Mouse (Mus musculus) liver, embryonic 14.5 days (tissue): ENCODE results near the gene Ctnnbip1. TPM values are rescaled to one million over a fixed set of nuclear protein-coding genes. Genes with fewer than 3 reads are reported as not detected.
A peak's percentile ranks its signal among the peaks of the same experiment; 100 is the strongest.

Experiments
- ATAC-seq: fragments of 200-750 bp; cut with Nextera tagmentation; 2 replicates; pipeline ENCODE4 v1.8.0; 2017; ENCODE audit warnings: moderate number of reproducible peaks, mild to moderate bottlenecking, moderate library complexity; ENCODE audit not compliant: insufficient read depth
- DNase-seq, 3 experiments: peaks; one replicate each; pipeline ENCODE4 v3.0.0-alpha.2; 2012 to 2013; ENCODE audit warnings: low read depth in 3 of 3, low spot score in 3 of 3
- H3K27ac ChIP-seq: fragments of 300-500 bp; sonication (generic); 2 replicates; pipeline ENCODE4 v1.5.1; 2014; ENCODE audit warnings: moderate library complexity, mild to moderate bottlenecking, control low read depth, inconsistent platforms
- H3K27me3 ChIP-seq: fragments of 300-500 bp; sonication (generic); 2 replicates; pipeline ENCODE4 v1.6.1; 2014; ENCODE audit warnings: mild to moderate bottlenecking, low read length, moderate library complexity; ENCODE audit not compliant: control insufficient read depth, insufficient read depth
- H3K36me3 ChIP-seq: fragments of 300-500 bp; sonication (generic); replicated peaks from 2 replicates; pipeline ENCODE4 v1.6.1; 2014; ENCODE audit warnings: low read depth; ENCODE audit not compliant: control insufficient read depth, insufficient read depth
- H3K4me1 ChIP-seq, 2 experiments: fragments of 200-500 bp in 1 of 2; fragments of 300-500 bp in 1 of 2; sonication (generic) in 1 of 2; replicated peaks; 2 replicates each; pipeline ENCODE4 v1.6.1; 2012 to 2014; ENCODE audit warnings: antibody characterized with exemption in 1 of 2, inconsistent platforms in 1 of 2, low read length in 1 of 2; ENCODE audit not compliant: control insufficient read depth in 2 of 2, insufficient read depth in 2 of 2
- H3K4me2 ChIP-seq: fragments of 300-500 bp; sonication (generic); 2 replicates; pipeline ENCODE4 v1.6.1; 2014; ENCODE audit warnings: low read depth, mild to moderate bottlenecking, control low read depth, moderate library complexity
- H3K4me3 ChIP-seq, 2 experiments: fragments of 200-500 bp in 1 of 2; fragments of 300-500 bp in 1 of 2; sonication (generic) in 1 of 2; 2 replicates each; pipeline ENCODE4 v1.5.1; 2012 to 2014; ENCODE audit warnings: low read depth in 2 of 2, low read length in 2 of 2, mild to moderate bottlenecking in 2 of 2, control low read depth in 1 of 2, inconsistent platforms in 1 of 2, moderate library complexity in 1 of 2; ENCODE audit not compliant: insufficient read depth in 1 of 2
- H3K9ac ChIP-seq: fragments of 300-500 bp; sonication (generic); replicated peaks from 2 replicates; pipeline ENCODE4 v1.6.1; 2014; ENCODE audit warnings: mild to moderate bottlenecking, control low read depth, moderate library complexity
- H3K9me3 ChIP-seq: fragments of 300-500 bp; sonication (generic); 2 replicates; pipeline ENCODE4 v1.6.1; 2016; ENCODE audit warnings: low read length, mixed read lengths; ENCODE audit not compliant: control insufficient read depth
- CTCF ChIP-seq: IDR thresholded peaks from 2 replicates; pipeline ENCODE4 v1.5.1; 2016; ENCODE audit warnings: antibody characterized with exemption, low read depth, control low read depth
- EP300 ChIP-seq: IDR thresholded peaks from 2 replicates; pipeline ENCODE4 v1.6.1; 2016; ENCODE audit warnings: antibody characterized with exemption, low read depth
- WGBS: fragments of 180-500 bp; shearing (Covaris S2); extraction: QIAGEN DNeasy Blood & Tissue Kit; methylation state at CpG from one replicate; pipeline ENCODE4 v1.1.7; 2014; ENCODE audit not compliant: insufficient replicate concordance; 5-methylcytosine and 5-hydroxymethylcytosine counted together
- polyA plus RNA-seq, 2 experiments: library from polyadenylated mRNA; depleted of rRNA in 1 of 2; stranded (reverse) in 1 of 2; unstranded in 1 of 2; fragments of >200 nt; fragmentation: Nextera tagmentation in 1 of 2; extraction: Ambion mirVana in 1 of 2; gene quantifications; 2 replicates each; pipeline versions ENCODE4 v1.2.1 to v1.2.3; 2012 to 2014

The Ctnnbip1 gene
- polyA plus RNA-seq, 2 experiments, result 2.2 to 4.0 TPM

GRCm38 (mm10) chr4:149563941-149564361 is 45.9 kb downstream of the Ctnnbip1 start:
- TF ChIP-seq CTCF, result no peak
- no peak overlapping the region for H3K27ac ChIP-seq
- no peaks in the 10 kb centered on the region for H3K36me3 ChIP-seq
- WGBS, result 55% methylated on average over 10 of the region's 10 CpGs
- no peak overlapping the region for H3K9ac ChIP-seq
- H3K9me3 ChIP-seq, result no peaks in the 10 kb centered on the region
- no peak overlapping the region for H3K4me3 ChIP-seq
- H3K27me3 ChIP-seq, result no peaks in the 10 kb centered on the region
- ATAC-seq (no peak), DNase-seq (no peak)
- no peak overlapping the region for H3K4me2 ChIP-seq
- 0 out of 4 replicates have a peak, but pooled peaks cover 0 to 2% of the 10 kb centered on the region in 2 experiments for H3K4me1 ChIP-seq

DNA sequence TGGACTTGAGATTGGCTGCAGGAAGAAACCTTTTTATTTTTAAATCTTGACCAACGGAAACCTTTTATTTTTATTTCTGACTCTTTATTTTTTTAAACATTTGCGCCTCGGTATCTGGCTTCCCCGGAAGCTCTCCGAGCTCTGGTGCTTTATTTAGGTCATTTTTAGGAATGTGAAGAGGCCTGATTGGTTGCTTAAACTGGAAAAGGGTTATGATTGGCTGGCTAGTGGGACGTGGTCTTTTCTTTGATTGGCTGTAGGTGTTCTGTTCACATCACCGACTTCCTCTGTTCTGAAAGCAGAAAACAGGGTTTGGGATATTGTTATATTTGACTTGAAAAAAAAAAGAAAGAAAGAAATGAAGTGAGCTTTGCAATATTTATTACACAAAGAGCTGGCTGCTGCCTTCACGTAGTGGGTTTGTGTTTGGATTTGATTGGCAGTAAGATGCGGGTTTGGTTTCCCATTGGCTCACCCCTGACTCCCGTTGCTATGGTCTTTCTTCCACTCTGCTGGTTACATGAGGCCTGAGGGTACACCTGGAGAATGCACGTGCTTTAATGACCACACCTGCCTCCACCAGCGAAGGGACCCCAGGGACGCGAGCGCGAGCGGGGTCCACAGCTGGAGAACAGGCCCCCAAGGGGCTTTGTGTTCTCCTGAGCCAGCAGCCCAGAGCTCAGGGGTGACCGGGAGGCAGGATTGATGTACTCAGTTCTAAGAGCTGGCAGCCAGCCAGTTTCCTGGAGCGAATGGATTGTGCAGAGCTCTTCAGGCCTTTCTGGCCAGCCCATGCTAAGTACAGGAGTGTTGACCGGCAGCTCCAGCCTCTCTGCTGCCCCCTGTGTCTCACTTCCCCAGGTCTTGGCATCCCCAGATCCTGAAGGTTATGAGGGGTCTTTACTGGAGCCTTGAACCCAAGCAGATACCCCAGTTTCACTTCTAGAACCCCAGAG is 46.7 kb downstream of the Ctnnbip1 start:
- Histone ChIP-seq H3K27ac (no peak overlapping the region), H3K4me2 (no peak overlapping the region), H3K4me3 (no peak overlapping the region), H3K27me3 (no peaks in the 10 kb centered on the region), H3K9me3 (no peaks in the 10 kb centered on the region), H3K9ac (no peak overlapping the region), H3K4me1 (0 out of 4 replicates have a peak, but pooled peaks cover 0 to 2% of the 10 kb centered on the region in 2 experiments), H3K36me3 (no peaks in the 10 kb centered on the region)
- ATAC-seq (no peak), DNase-seq (no peak)
- WGBS, result 64% methylated on average over 20 of the region's 20 CpGs
- TF ChIP-seq EP300, result no peak
- peak; percentile 24; the same call in 1 of the 2 replicates for TF ChIP-seq CTCF

DNA sequence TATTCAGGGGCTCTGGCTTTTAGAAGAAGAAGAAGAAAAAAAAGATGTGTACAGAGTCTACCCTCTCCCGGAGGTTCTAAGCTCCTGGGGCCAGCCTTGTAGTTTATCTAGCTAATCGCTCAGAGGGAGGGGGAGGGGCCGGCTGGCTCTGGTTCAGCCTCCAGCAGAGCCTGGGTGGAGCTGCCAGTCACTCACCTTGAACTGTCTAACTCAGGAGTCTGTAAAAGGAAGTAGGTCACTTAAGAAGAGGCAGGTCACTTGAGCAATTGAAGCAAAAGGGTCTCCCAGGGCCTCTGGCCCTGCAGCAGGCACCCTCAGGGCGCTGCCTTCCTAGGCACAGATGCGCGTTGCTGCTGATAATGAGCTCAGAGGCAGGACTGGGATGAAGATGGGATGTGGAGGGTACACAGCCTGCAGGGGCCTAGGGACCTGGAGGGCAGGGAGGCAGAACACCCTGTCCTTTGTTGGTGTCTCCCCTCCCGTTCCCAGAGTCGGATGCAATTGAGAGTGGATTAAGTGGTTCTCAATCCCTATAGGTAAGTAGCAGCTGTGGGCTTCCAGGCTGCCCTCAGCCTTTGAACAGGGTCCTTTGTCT is 49.5 kb downstream of the Ctnnbip1 start:
- no peak overlapping the region for H3K4me2 ChIP-seq
- TF ChIP-seq EP300, result no peak
- TF ChIP-seq CTCF, result no peak
- no peak overlapping the region for H3K27ac ChIP-seq

GRCm38 (mm10) chr4:149568622-149569021 is 50.6 kb downstream of the Ctnnbip1 start:
- Histone ChIP-seq H3K4me2 (no peak overlapping the region), H3K4me3 (no peak overlapping the region), H3K27ac (no peak overlapping the region), H3K27me3 (no peaks in the 10 kb centered on the region), H3K9ac (no peak overlapping the region), H3K36me3 (no peaks in the 10 kb centered on the region), H3K4me1 (0 out of 4 replicates have a peak, but pooled peaks cover 0 to 2% of the 10 kb centered on the region in 2 experiments), H3K9me3 (no peaks in the 10 kb centered on the region)
- TF ChIP-seq EP300 (no peak), CTCF (no peak)
- no peak for ATAC-seq
- WGBS, result 48% methylated on average over 6 of the region's 6 CpGs
- DNase-seq, result no peak

More for the DNA sequence above, 49.5 kb downstream of the Ctnnbip1 start:
- no peak overlapping the region for H3K4me3 ChIP-seq
- H3K27me3 ChIP-seq, result no peaks in the 10 kb centered on the region
- H3K9ac ChIP-seq, result no peak overlapping the region
- 0 out of 4 replicates have a peak, but pooled peaks cover 0 to 2% of the 10 kb centered on the region in 2 experiments for H3K4me1 ChIP-seq
- ATAC-seq (no peak), DNase-seq (peak in 1 of 3 experiments; percentile 25)
- H3K9me3 ChIP-seq, result no peaks in the 10 kb centered on the region
- no peaks in the 10 kb centered on the region for H3K36me3 ChIP-seq
- 24% methylated on average over 8 of the region's 8 CpGs for WGBS
